Mouse (Mus musculus): Measurements from ENCODE around the gene Atg9a. TPM values are rescaled to one million over a fixed set of nuclear protein-coding genes. Genes with fewer than 3 reads are reported as not detected.

Atg9a gene
- polyA plus RNA-seq, 1 experiment from 2014 or later, result 24.1 TPM

DNA sequence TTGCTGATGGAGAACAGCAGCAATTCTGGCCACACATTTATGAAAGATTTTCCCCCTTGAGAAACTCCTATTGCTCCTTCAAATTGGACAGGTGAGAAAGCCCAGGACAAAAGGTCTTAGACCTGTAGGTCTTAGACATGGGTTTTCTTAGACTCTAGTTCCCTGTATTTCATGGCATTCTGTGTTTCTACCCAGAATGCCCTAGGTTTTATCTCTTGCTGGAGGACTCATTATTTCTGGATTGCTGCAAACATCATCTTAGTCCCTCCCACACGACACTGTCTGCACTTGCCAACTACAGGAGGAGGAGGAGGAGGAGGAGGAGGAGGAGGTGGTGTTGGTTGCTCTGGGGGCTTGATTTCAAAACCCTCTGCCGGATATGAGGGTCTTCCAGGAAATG is 34.1 kb upstream of the Atg9a start:
- Histone ChIP-seq H3K27ac (no peak overlapping the region), H3K4me3 (replicated peaks) (no peak overlapping the region), H3K4me1 (replicated peaks) (no peaks in the 10 kb centered on the region), H3K9me3 (no peaks in the 10 kb centered on the region), H3K27me3 (peaks cover 22% of the 10 kb centered on the region), H3K4me2 (no peak overlapping the region), H3K9ac (replicated peaks) (no peak overlapping the region), H3K36me3 (no peaks in the 10 kb centered on the region)
- no peak for ATAC-seq (ENCODE audit: insufficient number of reproducible peaks, insufficient read depth, low FRiP score, low TSS enrichment, low read depth)
- 83% methylated on average over 2 of the region's 2 CpGs for WGBS

DNA sequence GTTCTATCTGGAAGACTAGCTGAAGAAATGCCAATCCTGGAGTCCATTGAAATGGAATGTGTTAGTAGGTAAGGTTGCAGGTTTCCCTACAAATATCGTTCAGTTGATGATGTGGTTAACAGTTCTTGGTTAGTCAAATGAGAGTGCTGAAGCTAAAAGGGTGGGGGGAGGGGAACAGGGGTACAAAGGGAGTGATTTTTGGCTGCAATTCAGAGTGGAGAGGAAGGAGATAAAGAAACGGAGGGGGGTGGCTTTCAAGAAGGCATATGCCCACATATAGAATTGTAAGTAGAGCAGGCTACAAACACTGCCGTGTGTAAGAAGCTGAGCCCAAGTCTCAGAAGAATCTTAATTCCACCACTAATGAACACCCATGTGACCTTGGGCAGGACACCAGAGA is 33.5 kb upstream of the Atg9a start:
- no peak for ATAC-seq (ENCODE audit: insufficient number of reproducible peaks, insufficient read depth, low FRiP score, low TSS enrichment, low read depth)
- WGBS, result 77% methylated on average over 3 of the region's 3 CpGs

DNA sequence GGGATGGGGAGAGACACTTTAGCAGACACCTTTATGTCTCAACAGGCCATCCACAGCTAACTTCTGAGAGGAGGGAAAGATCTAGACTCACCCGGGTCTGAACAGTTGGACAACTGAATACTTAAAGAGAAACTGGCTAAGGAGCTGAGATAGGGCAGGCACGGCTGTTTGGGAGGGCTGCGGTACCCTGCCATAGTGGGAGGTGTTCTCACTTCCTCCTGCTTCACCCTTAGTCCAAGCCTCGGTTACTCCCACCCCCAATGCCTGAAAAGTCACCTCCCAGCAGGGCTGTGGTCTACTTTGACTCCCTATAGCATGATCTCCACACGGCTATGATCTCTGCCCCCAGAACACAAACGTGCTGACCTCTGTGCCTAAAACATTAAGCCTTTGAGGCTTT is 31.5 kb upstream of the Atg9a start:
- Histone ChIP-seq H3K9me3 (no peaks in the 10 kb centered on the region), H3K4me3 (replicated peaks) (no peak overlapping the region), H3K4me2 (no peak overlapping the region), H3K4me1 (replicated peaks) (peaks cover 12% of the 10 kb centered on the region), H3K36me3 (no peaks in the 10 kb centered on the region), H3K27ac (no peak overlapping the region), H3K9ac (replicated peaks) (no peak overlapping the region), H3K27me3 (peaks cover 48% of the 10 kb centered on the region)
- 66% methylated on average over 6 of the region's 6 CpGs for WGBS
- no peak for ATAC-seq (ENCODE audit: insufficient number of reproducible peaks, insufficient read depth, low FRiP score, low TSS enrichment, low read depth)

More for the DNA sequence above, 33.5 kb upstream of the Atg9a start:
- H3K27me3 ChIP-seq, result peaks cover 29% of the 10 kb centered on the region
- H3K9me3 ChIP-seq, result no peaks in the 10 kb centered on the region
- no peak overlapping the region for H3K27ac ChIP-seq
- H3K36me3 ChIP-seq, result no peaks in the 10 kb centered on the region
- no peak overlapping the region for H3K4me3 ChIP-seq (replicated peaks)
- H3K4me2 ChIP-seq, result no peak overlapping the region
- H3K4me1 ChIP-seq (replicated peaks), result no peaks in the 10 kb centered on the region
- no peak overlapping the region for H3K9ac ChIP-seq (replicated peaks)

DNA sequence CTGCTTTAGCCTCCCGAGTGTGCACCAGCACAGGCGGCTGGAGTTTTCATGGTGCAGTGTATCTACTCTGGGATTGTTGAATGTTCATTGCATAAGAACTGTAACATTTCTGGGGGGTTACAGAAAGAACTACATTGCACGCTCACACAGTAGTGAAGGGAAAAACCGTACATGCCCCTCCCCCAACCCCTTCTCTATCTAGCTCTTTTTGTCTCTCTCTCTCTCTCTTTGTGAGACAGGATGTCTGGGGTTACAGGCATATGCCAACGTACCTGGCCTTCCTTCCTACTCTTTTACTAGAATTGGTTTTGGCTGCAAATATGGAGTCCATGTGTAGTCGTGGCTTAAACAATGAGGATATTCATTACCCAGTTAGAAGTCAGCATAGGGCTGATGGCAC is 30.9 kb upstream of the Atg9a start:
- Histone ChIP-seq H3K4me3 (replicated peaks) (no peak overlapping the region), H3K4me2 (no peak overlapping the region), H3K9me3 (no peaks in the 10 kb centered on the region), H3K36me3 (no peaks in the 10 kb centered on the region), H3K27me3 (peaks cover 54% of the 10 kb centered on the region), H3K4me1 (replicated peaks) (peaks cover 18% of the 10 kb centered on the region), H3K27ac (no peak overlapping the region), H3K9ac (replicated peaks) (no peak overlapping the region)
- ATAC-seq (ENCODE audit: insufficient number of reproducible peaks, insufficient read depth, low FRiP score, low TSS enrichment, low read depth), result no peak
- 80% methylated on average over 6 of the region's 6 CpGs for WGBS

DNA sequence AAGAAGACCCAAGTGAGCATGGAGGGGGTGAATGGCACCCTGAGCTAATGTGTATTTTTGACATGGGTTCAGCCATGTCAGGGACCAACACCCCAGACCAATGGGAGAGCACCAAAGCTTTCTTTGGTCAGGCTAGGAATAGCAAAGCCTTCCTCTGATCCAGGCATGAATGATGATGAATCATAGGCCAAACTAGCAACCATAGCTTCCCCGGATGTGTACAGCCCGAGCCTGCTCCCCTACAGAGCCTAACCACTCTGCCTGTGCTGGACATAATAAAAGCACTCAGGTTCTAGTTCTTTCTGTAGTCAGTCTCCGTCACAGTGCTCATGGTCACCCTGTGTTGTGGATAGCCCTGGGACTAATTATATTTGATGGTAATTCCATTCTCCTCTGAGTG is 29.5 kb upstream of the Atg9a start:
- no peaks in the 10 kb centered on the region for H3K36me3 ChIP-seq
- no peak for ATAC-seq (ENCODE audit: insufficient number of reproducible peaks, insufficient read depth, low FRiP score, low TSS enrichment, low read depth)
- peaks cover 19% of the 10 kb centered on the region for H3K4me1 ChIP-seq (replicated peaks)
- 73% methylated on average over 3 of the region's 3 CpGs for WGBS
- H3K27me3 ChIP-seq, result peaks cover 68% of the 10 kb centered on the region
- H3K4me2 ChIP-seq, result no peak overlapping the region
- H3K4me3 ChIP-seq (replicated peaks), result no peak overlapping the region
- H3K9ac ChIP-seq (replicated peaks), result no peak overlapping the region
- no peaks in the 10 kb centered on the region for H3K9me3 ChIP-seq
- no peak overlapping the region for H3K27ac ChIP-seq

DNA sequence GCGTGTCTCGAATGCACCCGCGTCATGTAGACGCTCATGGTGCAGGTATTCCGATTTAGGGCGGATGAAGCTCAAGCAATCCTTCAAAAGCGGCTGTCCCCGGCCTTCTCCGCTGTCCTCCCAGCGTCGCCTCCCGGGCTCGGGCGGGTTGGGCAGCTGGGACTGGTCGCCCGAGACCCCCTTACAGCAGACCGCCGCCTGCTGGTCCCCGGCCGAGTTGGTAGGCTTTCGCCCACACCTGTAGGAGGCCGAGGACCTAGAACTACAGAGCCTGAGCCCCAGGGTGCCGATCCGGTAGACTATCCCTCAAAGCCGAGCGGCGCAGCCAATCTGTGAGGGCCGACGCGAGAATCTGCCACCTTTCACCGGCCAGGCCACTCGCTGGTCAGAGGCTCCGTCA is 27.5 kb upstream of the Atg9a start, which contains the start of gene Tuba4a:
TSS of gene Tuba4a (minus strand) at position 335 of the 400 bp plus-strand sequence.
- Histone ChIP-seq H3K9ac (replicated peaks) (peak within 1 kb of the TSS; percentile 42), H3K4me1 (replicated peaks) (peaks cover 19% of the 10 kb centered on the region), H3K36me3 (peaks cover 13% of the 10 kb centered on the region), H3K4me2 (peak within 1 kb of the TSS; percentile 96), H3K4me3 (replicated peaks) (peak within 1 kb of the TSS; percentile 53), H3K27me3 (peaks cover 75% of the 10 kb centered on the region), H3K9me3 (no peaks in the 10 kb centered on the region), H3K27ac (no peak within 1 kb of the TSS)
- under 1% methylated on average over 34 of the region's 34 CpGs for WGBS
- ATAC-seq (ENCODE audit: insufficient number of reproducible peaks, insufficient read depth, low FRiP score, low TSS enrichment, low read depth), result 0 out of 2 replicates have a peak, but pooled peaks have one; percentile 26

DNA sequence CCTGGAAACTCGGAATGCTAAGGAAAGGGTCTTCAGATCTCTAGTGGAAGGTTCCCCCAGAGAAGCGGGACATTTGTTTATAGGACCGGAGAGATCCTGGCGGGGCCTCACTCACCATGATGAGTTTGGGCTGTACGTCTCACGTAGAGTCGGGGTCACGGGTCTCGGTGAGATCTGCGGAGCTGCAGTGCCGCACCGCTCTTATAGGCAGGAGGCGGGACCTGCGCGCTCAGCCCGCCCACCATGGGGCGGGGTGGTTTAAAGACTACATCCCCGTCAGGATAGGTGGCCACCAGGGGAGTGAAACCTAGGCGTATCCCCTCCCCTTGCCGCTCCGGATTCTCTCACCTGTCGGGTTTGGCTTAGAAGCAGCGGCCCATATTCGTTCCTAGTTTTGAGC is 27.1 kb upstream of the Atg9a start:
- Histone ChIP-seq H3K4me3 (replicated peaks) (peak overlapping the region; percentile 53), H3K4me1 (replicated peaks) (peaks cover 19% of the 10 kb centered on the region), H3K27me3 (peaks cover 75% of the 10 kb centered on the region), H3K4me2 (peak overlapping the region; percentile 96), H3K27ac (no peak overlapping the region), H3K9ac (replicated peaks) (peak overlapping the region; percentile 42), H3K36me3 (peaks cover 18% of the 10 kb centered on the region), H3K9me3 (no peaks in the 10 kb centered on the region)
- under 1% methylated on average over 24 of the region's 24 CpGs for WGBS
- peak; percentile 87 for ATAC-seq (ENCODE audit: insufficient number of reproducible peaks, insufficient read depth, low FRiP score, low TSS enrichment, low read depth)

DNA sequence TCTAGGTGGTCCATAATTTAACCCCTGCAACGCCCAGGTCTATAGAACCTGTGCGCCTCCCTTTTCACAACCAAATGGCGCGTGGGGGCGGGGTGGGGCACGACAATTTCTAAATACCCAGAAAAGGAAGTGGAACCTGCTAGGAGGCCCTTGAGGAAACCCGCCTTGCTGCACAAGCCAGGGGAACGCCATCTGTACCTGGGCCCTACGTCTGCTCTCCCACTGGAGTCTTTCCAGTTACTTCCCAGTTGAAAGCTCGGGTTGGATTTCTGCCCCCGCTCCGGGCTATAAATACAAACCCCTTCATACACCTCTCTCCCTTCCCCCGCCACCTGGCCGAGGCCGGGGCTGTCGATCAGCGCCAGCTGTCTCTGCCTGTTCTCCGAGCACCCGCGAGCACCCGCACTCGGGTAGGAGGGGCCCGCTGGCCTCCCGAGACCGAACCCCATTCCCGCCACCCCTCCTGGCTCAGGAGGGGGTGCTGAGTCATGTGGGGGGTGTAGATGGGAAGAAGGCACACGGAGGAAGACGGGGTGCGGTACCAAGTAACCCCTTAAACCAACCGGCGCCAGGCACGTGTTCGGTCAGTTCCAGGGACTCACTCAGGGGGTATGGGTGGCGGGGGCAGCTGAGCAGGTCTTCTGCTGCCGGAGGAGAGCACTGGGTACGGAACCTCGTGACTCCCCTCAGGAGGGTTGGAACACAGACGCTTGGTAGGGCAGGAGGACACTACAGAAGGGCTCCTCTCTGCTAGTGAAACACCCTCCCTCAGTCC is 26.4 kb upstream of the Atg9a start:
- 2% methylated on average over 38 of the region's 38 CpGs for WGBS
- Histone ChIP-seq H3K27me3 (peaks cover 75% of the 10 kb centered on the region), H3K27ac (no peak overlapping the region), H3K9me3 (no peaks in the 10 kb centered on the region), H3K9ac (replicated peaks) (0 out of 2 replicates have a peak overlapping the region, but pooled peaks have one; percentile 42), H3K4me1 (replicated peaks) (peaks cover 19% of the 10 kb centered on the region), H3K36me3 (peaks cover 25% of the 10 kb centered on the region), H3K4me2 (peak overlapping the region; percentile 96), H3K4me3 (replicated peaks) (peak overlapping the region; percentile 53)
- ATAC-seq (ENCODE audit: insufficient number of reproducible peaks, insufficient read depth, low FRiP score, low TSS enrichment, low read depth), result peak; percentile 63; the same call in 1 of the 2 replicates

DNA sequence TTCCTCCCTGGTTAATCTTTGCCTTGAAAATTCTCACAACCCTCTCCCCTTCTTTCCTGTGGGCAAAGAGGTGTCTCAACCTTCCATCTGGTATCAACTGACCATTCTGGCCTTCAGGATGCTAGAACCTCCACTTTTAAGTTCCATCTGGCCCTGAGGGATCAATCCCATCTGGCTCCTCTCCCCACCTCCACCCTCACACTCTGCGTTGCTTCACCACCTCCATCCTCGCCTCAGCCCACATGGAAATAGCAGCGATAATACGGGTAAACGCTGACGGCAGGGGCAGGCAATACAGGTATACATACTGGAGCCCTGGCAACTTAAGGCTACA is 25.9 kb upstream of the Atg9a start:
- Histone ChIP-seq H3K36me3 (peaks cover 30% of the 10 kb centered on the region), H3K27ac (no peak overlapping the region), H3K4me3 (replicated peaks) (peak overlapping the region; percentile 53), H3K9ac (replicated peaks) (no peak overlapping the region), H3K9me3 (no peaks in the 10 kb centered on the region), H3K27me3 (peaks cover 73% of the 10 kb centered on the region), H3K4me2 (peak overlapping the region; percentile 96), H3K4me1 (replicated peaks) (peaks cover 19% of the 10 kb centered on the region)
- no peak for ATAC-seq (ENCODE audit: insufficient number of reproducible peaks, insufficient read depth, low FRiP score, low TSS enrichment, low read depth)
- WGBS, result 3% methylated on average over 6 of the region's 6 CpGs

DNA sequence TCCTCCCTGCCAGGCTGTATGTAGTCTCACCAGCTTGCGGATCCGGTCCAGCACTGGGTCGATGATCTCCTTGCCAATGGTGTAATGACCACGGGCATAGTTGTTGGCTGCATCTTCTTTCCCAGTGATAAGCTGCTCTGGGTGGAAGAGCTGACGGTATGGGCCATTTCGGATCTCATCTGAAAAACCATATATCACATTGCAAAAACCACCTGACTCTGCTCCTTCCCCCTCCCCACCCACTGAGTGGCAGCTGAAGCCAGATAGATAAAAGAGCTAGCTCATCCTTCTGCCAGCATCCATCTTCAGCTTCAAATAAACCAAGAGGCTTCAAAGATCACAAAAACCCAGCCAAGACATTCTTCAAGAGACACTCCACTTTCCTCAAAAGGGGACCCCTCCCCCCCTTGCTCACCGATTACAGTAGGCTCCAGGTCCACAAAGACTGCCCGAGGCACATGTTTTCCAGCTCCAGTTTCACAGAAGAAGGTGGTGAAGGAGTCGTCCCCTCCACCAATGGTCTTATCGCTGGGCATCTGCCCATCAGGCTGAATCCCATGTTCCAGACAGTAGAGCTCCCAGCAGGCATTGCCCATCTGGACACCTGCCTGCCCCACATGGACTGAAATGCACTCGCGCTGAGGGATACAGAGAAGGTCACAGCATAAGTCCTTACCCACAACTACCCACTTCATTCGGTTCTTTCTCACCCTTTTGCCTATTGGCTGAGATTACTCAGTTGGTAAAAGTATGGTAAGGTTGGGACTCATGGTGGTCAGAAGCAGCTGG is 25.0 kb upstream of the Atg9a start:
- ATAC-seq (ENCODE audit: insufficient number of reproducible peaks, insufficient read depth, low FRiP score, low TSS enrichment, low read depth), result no peak
- 76% methylated on average over 13 of the region's 13 CpGs for WGBS
- H3K27ac ChIP-seq, result no peak overlapping the region
- peaks cover 39% of the 10 kb centered on the region for H3K36me3 ChIP-seq
- H3K27me3 ChIP-seq, result peaks cover 64% of the 10 kb centered on the region
- peaks cover 25% of the 10 kb centered on the region for H3K4me1 ChIP-seq (replicated peaks)
- 0 out of 2 replicates have a peak overlapping the region, but pooled peaks have one; percentile 96 for H3K4me2 ChIP-seq
- H3K4me3 ChIP-seq (replicated peaks), result no peak overlapping the region
- no peak overlapping the region for H3K9ac ChIP-seq (replicated peaks)
- H3K9me3 ChIP-seq, result no peaks in the 10 kb centered on the region

DNA sequence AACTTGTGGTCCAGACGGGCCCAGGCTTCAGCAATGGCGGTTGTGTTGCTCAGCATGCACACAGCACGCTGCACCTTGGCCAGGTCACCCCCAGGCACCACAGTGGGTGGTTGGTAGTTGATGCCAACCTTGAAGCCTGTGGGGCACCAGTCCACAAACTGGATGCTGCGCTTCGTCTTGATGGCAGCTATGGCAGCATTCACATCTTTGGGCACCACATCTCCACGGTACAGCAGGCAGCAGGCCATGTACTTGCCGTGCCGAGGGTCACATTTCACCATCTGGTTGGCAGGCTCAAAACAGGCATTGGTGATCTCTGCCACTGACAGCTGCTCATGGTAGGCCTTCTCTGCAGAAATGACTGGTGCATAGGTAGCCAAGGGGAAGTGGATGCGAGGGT is 23.8 kb upstream of the Atg9a start:
- Histone ChIP-seq H3K27me3 (peaks cover 52% of the 10 kb centered on the region), H3K9ac (replicated peaks) (no peak overlapping the region), H3K4me2 (no peak overlapping the region), H3K9me3 (no peaks in the 10 kb centered on the region), H3K36me3 (peaks cover 42% of the 10 kb centered on the region), H3K4me1 (replicated peaks) (peaks cover 34% of the 10 kb centered on the region), H3K4me3 (replicated peaks) (no peak overlapping the region), H3K27ac (no peak overlapping the region)
- ATAC-seq (ENCODE audit: insufficient number of reproducible peaks, insufficient read depth, low FRiP score, low TSS enrichment, low read depth), result no peak
- WGBS, result 90% methylated on average over 9 of the region's 9 CpGs

Data from limb, embryonic 12.5 days (tissue).